Mouse (Mus musculus) large intestine, adult 2 months (tissue): ENCODE measurements around the gene Wnt7b. TPM values are rescaled to one million over a fixed set of nuclear protein-coding genes. Genes with fewer than 3 reads are reported as not detected.

ENCODE experiments used
- DNase-seq: peaks from one replicate; pipeline ENCODE4 v3.0.0-alpha.2; 2012; ENCODE audit warnings: low read depth, low spot score
- WGBS: fragments of 180-500 bp; shearing (Covaris S2); methylation state at CpG from one replicate; pipeline ENCODE4 v1.1.7; 2018; 5-methylcytosine and 5-hydroxymethylcytosine counted together
- polyA plus RNA-seq: library from polyadenylated mRNA; depleted of rRNA; stranded (reverse); fragments of >200 nt; gene quantifications from 2 replicates; pipeline ENCODE4 v1.2.3, GENCODE M21; 2012; rRNA removed

Gene Wnt7b
- polyA plus RNA-seq, result 0.07 and 0.36 TPM in 2 replicates

DNA sequence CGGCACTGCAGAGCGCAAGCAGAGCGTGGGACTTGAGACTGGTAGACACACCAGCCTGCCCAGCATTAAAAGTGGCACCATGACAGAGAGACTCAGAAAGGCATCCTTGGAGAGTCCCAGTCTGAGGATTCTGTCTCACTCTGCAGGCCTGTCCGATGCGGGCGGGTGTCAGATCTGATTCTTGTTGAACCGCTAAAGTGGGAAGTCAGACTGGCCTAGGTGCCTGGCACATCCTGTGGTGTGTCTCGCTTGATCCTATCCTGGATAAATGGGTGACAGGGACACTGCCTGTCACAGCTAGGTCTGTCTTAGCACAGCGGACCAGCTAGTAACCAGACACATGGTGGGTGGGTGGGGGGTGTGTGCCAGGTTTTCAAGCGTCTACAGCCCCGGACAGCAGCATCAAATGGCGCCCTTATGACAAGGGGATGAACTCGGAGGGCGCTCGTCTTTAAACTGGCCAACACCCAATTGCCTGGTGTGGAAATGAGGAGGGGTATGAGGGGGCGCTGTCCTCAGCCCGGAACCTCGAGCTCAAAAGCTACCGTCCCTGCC is at the start of gene Wnt7b:
Wnt7b (minus strand) TSS at position 118 of the 555 bp plus-strand sequence.
- WGBS, result 7% methylated on average over 19 of the region's 19 CpGs
- no peak for DNase-seq

DNA sequence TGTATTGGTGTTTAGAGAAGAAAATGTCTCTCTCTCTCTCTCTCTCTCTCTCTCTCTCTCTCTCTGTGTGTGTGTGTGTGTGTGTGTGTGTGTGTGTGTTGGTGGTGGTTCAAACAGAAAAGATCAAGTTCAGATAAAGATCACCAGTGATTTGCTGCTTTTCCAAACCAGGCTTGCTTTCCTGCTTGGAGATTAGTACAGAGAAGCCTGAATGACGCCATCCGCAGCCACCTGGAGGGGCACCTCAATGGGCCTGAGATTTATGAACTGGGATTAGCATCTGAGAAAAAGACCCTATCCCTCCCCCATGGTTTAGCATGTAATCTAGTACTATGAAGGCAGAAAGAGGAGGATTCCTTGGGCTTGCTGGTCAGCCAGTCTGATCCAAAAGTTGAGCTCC is 49.3 kb upstream of the Wnt7b start:
- DNase-seq, result no peak
- WGBS, result 88% methylated on average over 2 of the region's 2 CpGs

DNA sequence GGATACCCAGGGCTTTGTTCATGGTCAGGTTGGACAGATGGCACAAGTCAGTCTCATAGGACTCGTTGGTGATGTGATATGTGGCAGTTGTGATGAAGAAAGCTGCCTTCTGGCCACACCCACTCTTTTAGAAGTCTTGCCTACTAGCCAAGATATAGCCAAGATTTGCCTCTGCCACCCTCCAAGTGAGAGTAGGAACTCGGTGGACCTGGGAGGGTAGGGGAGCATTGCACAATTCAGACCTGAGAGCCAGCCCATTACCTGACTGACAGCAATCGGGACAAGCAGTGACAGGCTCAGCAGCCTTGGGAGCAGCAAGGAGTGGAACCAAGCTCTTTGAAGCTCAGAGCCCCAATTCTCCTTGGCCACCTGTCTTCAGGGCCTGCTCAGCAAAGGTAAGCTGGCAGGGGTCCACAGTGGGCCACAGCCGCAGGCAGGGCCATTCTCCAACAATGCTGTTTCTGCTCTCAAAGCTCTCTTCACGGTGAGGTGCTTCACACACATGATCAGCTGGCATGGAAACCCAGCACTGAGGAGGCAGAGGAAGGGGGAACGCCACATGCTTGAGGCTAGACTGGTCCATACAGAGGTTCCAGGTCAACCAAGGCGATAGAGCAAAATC is 47.8 kb upstream of the Wnt7b start:
- WGBS, result 67% methylated on average over 7 of the region's 7 CpGs

DNA sequence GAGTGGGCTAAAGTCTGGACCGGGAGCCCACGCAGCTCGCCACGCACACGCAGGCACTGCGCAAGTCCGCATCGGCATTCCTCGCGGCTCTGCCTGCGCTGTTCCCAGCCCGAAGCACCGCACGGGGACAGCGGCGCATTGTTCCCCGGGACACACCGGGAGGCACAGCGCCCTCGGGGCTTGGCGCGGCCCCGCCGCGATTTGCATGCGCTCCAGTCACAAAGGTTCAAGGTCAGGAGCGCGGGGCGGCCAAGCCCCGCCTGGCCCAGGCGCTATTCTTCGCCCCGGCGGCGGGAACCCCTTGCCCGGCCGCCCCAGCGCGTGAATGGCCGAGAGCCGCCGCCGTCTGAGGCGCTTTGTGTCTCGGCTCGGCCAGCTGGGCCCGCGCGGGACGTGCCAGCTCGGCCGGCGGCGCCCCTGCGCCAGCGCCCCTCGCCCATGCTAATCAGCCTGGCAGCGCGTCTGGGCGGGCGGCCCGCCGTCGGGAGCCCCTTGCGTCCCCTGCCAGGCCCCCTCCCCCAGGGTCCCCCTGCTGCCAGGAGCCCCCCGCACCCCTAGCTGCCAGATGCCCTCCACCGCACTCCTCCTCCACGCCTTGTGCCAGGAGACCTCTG is 43.5 kb upstream of the Wnt7b start:
- no peak for DNase-seq
- 4% methylated on average over 68 of the region's 68 CpGs for WGBS

More for the DNA sequence above, 47.8 kb upstream of the Wnt7b start:
- DNase-seq, result no peak

DNA sequence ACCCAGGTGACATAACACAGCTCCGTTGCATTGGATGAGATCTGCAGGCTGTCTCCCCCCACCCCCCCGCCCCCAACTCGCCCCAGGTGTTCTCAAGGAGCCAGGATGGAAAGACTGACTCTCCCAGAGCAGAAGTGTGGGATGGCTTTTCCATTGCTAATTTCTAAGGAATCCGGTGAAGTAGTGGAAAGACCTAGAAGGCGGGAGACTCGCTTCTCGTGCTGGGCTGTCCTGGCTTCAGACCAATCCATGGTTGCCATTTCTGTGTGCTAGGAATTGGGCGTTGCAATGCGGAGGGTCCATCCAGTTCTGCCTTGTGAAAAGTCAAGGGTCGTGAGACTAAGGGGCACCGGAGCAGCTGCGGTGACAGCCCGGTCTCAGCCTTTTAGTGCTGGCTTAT is 39.9 kb upstream of the Wnt7b start:
- 84% methylated on average over 13 of the region's 13 CpGs for WGBS
- DNase-seq, result no peak

DNA sequence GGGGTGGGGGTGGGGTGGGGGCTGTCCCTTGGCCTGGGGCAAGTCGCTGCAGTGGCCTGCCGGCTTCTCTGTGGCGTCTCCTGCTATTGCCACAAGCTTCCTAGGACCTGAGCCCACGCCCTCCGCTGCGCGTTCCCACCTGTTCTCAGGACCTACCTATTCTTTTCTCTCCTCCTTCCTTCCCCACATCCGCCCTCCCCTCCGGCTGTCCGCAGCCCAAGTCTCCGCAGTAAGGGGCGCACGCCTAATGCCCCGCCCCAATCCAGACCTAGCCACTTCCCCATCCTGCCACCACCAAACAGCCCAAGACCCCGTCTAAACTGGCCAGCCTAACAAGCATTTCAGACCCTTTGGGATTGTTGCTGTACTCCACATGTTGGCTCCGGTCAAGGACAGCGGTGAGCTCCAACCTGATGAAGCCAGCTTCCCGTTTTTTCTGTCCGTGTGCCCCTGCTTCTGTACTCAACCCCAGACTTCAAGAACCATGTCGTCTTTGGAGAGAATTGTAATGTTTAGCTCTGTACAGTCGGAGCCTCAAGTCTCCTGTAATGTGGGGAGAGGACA is 33.3 kb upstream of the Wnt7b start:
- DNase-seq, result no peak
- 75% methylated on average over 21 of the region's 21 CpGs for WGBS

DNA sequence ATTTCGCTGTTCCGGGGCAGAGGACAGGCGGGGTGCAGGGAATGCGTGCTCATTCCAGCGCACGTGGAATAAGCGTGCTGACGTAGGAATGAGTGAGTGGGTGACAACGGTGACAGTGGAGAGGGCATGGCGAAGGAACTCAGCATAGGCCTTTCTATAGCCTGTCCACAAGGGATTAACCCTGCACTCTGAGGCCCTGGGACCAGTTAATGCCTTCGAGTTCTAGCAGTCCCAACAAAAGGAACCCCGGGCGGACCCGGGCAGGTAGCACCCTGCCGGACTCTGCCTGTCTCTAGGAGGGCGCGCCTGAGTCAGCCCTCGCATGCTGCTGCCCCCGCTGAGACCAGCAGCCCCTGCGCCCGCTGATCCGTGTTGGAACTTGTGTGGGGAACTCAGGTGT is 32.8 kb upstream of the Wnt7b start:
- 84% methylated on average over 22 of the region's 22 CpGs for whole genome bisulfite sequencing
- DNase-seq, result no peak

DNA sequence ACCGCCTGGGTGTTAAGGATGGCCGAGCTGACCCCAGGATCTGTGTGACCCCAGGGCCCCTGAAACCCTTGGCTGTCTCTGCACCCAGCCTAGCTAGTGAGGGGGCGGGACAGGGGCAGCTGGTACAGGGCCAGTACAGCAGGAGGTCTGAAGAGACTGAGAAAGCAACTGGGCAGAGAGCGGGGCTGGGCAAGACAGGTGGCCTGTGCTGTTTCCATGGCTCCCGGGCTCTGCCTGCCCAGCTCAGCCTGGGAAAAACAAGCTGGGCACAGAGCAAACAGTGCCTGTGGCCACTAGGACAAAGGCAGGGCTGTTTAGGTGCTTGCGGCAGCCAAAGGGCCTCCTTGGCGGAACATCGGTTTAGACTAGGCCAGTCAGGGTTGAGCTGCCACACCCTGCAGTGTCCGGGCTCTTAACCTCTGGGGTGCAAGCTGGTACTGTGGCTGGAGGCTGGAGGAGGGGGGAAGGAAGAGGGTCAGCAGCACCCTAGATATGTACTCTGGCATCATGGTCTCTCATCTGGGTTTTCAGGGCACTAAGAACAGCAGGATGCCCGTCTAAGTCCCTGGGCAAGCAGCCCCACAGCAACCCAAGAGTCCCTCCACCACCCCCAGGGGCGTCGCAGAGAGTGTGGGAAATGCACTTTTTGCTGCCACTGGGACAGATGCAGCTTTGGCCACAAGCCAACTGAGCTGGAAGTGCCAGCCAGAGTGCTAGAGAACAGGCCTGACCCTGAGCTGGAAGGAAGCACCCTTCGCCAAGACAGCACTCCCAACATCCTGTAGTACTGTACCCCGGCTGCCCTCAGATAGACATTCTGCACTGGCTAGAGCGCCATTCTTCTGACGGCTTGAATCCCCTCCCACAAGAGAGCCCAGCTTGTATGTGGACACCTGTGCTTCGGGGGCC is 31.3 kb upstream of the Wnt7b start:
- WGBS, result 36% methylated on average over 17 of the region's 17 CpGs

DNA sequence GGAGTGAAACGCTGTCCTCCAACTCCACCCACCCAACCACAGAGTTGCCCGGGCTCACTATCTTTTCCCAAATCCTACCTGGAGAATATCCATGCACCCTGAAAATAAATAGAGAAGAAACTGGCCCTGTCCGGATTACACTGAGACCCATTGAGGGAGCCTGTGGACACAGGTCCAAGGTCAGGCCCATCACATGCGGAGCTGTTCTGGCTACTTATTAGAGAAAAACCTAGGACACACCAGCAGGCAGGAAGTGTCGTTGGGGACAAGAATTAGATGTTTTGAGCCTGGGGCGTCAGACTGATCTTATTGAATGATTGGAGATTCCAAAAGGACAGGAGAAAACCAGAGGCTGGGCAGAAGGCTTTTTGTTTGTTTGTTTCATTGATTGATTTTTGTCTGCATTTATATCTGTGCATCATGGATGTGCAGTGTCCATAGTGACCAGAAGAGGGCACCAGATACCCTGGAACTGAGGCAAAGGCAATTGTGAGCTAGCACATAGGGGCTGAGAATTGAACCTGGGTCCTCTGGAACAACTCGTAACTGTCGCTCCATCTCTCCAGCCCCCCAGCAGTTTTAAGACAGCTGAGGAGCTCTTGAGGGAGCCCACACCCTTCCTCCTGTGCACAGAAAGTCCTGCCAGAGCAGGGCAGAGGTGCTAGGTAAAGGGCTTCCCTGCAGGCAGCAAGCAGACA is 30.5 kb upstream of the Wnt7b start:
- DNase-seq, result no peak
- WGBS, result 57% methylated on average over 8 of the region's 8 CpGs

More for the DNA sequence above, 31.3 kb upstream of the Wnt7b start:
- DNase-seq, result no peak

DNA sequence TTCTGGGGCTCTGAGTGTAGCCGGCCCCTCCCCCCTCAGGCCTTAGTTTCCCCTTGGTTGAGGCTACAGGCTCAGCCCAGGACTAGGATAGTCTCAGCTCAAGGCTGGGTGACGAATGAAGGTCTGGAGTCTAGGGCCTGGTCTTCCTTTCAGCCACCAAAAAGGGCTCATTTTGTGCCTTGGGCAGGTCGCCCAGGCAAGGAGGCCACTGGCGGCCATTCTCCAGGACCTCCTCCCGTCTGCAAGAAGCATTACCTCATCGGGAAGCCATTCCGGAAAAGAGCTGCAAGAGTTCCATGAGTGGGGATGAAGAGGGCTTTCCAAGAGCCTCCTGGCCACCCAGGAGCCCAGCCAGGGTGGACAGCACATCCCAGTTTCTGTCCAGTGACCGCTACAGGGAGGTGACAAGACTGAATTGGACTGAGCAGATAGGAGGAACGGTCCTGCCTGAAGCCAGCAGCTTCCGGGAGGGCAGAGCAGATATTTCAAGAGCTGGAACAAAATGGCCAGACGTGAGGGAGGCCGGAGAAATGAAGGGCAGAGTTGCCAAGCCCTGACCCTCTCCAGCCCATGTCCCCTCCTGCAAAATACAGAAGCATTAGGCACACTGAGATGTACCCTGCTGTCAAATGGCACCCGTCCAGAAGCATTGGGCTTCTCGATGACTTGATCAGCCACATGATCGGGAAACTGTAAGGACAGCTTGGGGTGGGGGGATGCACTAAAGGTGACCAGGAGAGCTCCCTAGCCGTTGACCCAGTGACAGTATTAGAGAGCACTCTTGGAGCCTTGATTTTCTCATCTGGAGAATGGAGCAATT is 29.6 kb upstream of the Wnt7b start:
- no peak for DNase-seq
- WGBS, result 66% methylated on average over 16 of the region's 16 CpGs

DNA sequence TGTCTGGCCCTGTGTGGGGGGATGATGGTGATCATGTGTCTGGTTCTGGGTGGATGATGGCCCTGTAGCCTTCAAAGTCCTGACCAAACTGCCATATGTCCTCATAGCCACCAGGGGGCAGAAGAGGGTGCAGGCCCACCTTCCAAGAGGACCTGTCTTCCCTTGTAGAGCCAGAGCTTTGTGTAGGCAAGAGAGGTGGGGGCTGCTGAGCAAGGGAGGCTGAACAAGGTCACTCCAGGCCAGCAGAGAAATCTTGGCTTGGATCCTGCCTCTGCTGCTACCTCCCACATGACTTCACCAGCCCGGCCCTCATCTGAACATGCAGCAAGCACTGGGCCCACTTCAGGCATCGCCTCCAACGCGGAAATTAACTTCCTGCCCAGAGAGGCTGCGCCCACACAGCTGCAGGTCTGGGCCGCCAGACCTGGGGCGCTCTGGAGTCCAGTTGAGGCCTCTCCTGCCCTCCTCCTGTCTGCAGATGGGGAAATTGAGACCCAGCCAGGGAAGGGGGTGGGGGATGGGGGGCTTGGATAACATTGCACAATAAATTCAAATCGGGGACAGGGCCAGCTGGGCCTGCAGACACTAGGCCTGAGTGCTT is 28.4 kb upstream of the Wnt7b start:
- DNase-seq, result no peak
- 15% methylated on average over 8 of the region's 8 CpGs for WGBS

DNA sequence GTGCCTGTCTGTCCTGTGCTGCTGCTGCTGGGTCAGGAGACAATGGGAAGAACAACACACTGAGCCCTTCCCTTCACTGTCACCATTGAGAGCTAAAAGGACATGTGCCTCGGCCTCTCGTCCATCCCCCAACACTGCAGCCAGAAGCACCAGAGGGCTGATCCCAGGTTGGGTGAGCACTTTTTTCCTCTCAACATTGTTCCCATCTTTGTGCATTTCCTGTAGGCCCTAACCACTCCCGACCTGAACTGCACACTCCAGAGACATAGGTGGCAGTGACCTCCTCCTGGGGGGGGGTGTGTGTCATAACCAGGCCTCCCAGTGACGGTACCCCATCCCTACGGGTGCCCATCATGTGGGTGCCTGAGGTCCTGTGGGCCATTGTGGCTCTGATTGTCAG is 27.8 kb upstream of the Wnt7b start:
- WGBS, result 52% methylated on average over 5 of the region's 5 CpGs
- DNase-seq, result no peak

DNA sequence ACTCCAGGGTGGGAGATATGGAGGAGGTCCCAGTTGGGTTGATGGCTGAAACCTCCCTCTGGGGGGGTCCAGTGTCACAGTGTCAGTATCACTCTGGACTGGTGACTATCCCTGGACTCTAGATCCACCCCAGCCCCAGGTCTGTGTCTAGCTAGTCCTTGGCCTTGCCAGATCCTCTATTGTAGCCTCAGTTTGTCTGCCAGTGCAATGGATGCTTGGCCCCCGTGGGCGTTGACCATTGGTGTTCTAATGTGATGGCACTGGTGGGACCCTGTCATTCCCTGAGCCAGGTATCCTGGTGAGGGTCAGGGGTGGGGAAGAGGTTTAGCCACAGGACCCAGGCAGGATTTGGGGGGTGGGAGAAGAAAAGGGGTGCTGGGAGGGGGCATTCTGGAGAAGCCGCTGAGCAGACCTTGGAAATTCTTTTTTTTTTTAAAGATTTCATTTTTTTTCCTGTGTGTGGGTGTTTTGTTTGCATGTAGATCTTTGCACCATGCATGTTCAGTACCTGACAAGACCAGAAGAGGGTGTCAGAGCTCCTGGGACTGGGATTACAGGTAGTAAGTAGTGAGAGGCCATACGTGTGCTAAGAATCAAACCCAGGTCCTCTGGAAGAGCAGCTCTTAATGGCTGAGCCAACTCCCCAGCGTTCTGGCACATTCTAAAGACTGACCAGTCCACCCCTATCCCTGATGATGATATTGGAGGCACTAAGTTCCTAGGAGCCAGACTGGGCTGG is 27.2 kb upstream of the Wnt7b start:
- DNase-seq, result no peak
- WGBS, result 84% methylated on average over 5 of the region's 5 CpGs

DNA sequence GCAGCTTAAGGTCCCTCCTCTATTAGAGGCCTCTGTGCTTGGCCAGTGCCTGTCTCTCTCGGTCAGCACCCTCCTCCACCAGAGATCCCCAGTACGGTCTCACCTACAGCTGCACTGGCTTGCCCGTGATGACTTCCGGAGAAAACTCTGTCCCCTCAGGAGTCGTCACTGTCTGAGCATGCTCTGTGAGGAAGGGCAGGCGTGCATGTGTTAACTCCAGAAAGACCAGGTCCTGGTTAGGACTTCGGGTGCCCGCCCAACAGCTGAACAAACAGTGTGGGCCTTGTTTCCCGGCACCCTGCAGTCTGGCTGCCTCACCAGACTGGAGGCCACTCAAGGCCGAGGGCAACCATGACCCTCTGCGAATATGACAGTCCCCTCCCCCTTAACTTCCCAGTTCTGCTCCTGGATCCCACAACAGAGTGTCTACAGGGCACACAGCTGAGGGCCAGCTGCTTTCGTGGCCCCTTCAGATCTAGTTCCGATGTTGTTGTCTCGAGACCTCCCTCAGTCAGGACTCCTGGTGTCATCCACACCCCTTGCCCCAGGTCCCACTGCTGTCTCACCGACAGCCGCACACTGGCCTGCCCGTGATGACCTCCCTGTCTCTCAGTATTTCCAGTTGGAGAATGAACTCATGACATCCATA is 23.8 kb upstream of the Wnt7b start:
- 37% methylated on average over 17 of the region's 17 CpGs for WGBS
- DNase-seq, result no peak

DNA sequence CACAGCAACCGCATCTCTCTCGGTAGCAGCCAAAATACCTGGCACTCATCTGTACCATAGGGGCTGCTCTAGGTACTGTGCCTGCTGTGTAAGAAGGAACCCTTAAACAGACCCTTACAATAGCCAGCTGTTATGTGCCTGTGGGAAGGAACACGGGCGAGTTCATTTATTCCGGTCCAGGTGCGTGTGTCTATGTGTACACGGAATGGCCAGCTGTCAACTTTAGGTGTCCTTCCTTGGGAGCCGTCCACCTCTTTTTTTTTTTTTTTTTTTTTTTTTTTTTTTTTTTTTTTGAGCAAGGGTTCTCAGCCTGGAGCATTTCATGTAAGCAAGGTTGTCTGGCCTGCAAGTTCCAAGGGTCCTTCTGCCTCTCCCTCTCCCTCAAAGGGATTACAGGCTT is 22.7 kb upstream of the Wnt7b start:
- DNase-seq, result no peak
- 65% methylated on average over 8 of the region's 8 CpGs for WGBS

DNA sequence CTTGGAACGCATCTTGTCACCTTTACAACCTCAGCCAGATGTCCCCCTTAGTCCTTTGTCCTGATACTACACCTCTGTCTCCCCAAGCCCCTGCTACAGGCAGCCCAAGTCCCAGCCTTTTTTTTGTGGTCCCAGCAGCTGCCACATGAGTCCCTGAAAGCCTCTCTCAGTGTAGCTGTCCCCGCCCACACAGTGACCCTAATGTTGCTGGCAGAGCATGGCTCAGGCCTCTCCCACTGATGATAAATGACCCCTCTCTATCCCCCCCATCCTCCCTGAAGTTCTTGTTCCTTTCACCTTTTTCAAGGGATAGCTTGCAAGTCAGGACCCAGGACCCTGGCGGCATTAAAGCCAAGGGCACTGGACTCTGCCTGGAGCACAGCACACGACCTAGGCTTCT is 22.2 kb upstream of the Wnt7b start:
- no peak for DNase-seq

DNA sequence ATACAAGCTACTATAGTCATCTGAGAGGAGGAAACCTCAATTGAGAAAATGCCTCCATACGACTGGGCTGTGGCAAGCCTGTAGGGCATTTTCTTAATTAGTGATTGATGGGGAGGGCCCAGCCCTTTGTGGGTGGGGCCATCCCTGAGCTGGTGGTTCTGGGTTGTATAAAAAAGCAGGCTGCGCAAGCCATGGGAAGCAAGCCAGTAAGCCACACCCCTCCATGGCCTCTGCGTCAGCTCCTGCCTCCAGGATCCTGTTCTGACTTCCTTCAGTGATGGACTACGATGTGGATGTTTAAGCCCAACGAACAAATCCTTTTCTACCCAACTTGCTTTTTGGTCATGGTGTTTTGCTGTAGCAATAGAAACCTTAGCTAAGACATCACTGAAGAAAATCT is 21.1 kb upstream of the Wnt7b start:
- WGBS, result 6% methylated on average over 5 of the region's 5 CpGs
- no peak for DNase-seq

More for the DNA sequence above, 22.2 kb upstream of the Wnt7b start:
- WGBS, result 81% methylated on average over 4 of the region's 4 CpGs
